Mouse (Mus musculus) monocyte, adult 5-6 weeks (primary cell): ENCODE results near the gene Steap4. TPM values are rescaled to one million over a fixed set of nuclear protein-coding genes. Genes with fewer than 3 reads are reported as not detected.
"Not testable (repeated sequence)": the region's sequence is repeated elsewhere in the genome, so short reads cannot be mapped to it uniquely, and the experiment has no call there.

Experiments used
- ATAC-seq: fragments of 153-309, 156-312 bp; replicated peaks from 2 replicates; pipeline ENCODE4 v1.8.0; 2017; ENCODE audit warnings: mild to moderate bottlenecking; ENCODE audit not compliant: low TSS enrichment, insufficient number of reproducible peaks, severe bottlenecking, poor library complexity, low FRiP score
- total RNA-seq: library from RNA; stranded (forward); fragments of 200-1000, 200-491, 200-594 nt; gene quantifications from 3 replicates; pipeline ENCODE4 v1.2.3, GENCODE M21; 2017

Steap4 gene
- total RNA-seq, result not detected in 3 replicates

GRCm38 (mm10) chr5:7960176-7960575 lies at the start of gene Steap4:
Gene Steap4 (plus strand): TSS chr5:7960457.
- ATAC-seq, result no peak

GRCm38 (mm10) chr5:7911975-7912374 lies 48.3 kb upstream of the Steap4 start:
- no peak for ATAC-seq

GRCm38 (mm10) chr5:7917501-7918295 lies 42.6 kb upstream of the Steap4 start:
- no peak for ATAC-seq

- no peak for ATAC-seq
Observed at GRCm38 (mm10) chr5:7918296-7918579, 42.0 kb upstream of the Steap4 start.

- no peak for ATAC-seq
Observed at GRCm38 (mm10) chr5:7919681-7920080, 40.6 kb upstream of the Steap4 start.

- no peak for ATAC-seq
Observed at GRCm38 (mm10) chr5:7922751-7923150, 37.5 kb upstream of the Steap4 start.

GRCm38 (mm10) chr5:7923666-7924065 lies 36.6 kb upstream of the Steap4 start:
- ATAC-seq, result no peak

- no peak for ATAC-seq
Observed at GRCm38 (mm10) chr5:7932234-7933221, 27.7 kb upstream of the Steap4 start.

- not testable (repeated sequence) for ATAC-seq
Observed at GRCm38 (mm10) chr5:7933495-7933894, 26.8 kb upstream of the Steap4 start.

- ATAC-seq, result no peak
Observed at GRCm38 (mm10) chr5:7933933-7934675, 26.2 kb upstream of the Steap4 start.

- ATAC-seq, result no peak
Observed at GRCm38 (mm10) chr5:7954838-7955237, 5.4 kb upstream of the Steap4 start.

- ATAC-seq, result no peak
Observed at GRCm38 (mm10) chr5:7955371-7955966, 4.8 kb upstream of the Steap4 start.

GRCm38 (mm10) chr5:7958061-7958460 lies 2.2 kb upstream of the Steap4 start:
- ATAC-seq, result no peak

- ATAC-seq, result no peak
Observed at GRCm38 (mm10) chr5:7959286-7959685, 971 bp upstream of the Steap4 start.

GRCm38 (mm10) chr5:7961113-7961512 lies 856 bp downstream of the Steap4 start:
- no peak for ATAC-seq

GRCm38 (mm10) chr5:7965281-7965680 lies 5.0 kb downstream of the Steap4 start:
- ATAC-seq, result no peak

- no peak for ATAC-seq
Observed at GRCm38 (mm10) chr5:7968152-7968551, 7.9 kb downstream of the Steap4 start.

- no peak for ATAC-seq
Observed at GRCm38 (mm10) chr5:7972266-7972665, 12.0 kb downstream of the Steap4 start.
